Mouse (Mus musculus): ENCODE results near the gene Rpap3. TPM values are rescaled to one million over a fixed set of nuclear protein-coding genes. Genes with fewer than 3 reads are reported as not detected.

The Rpap3 gene
- total and polyA plus RNA-seq, 3 experiments = 84.4 to 98.4 (median 85.7) TPM

GRCm38 (mm10) chr15:97720026-97720675 is 14.5 kb upstream of the Rpap3 start (continued):
- TF ChIP-seq JUND (IDR thresholded peaks at IDR 0.05; ENCODE audit: low read depth, low read length) = no peak

- Histone ChIP-seq H3K9me3 (replicated peaks; ENCODE audit: insufficient read depth, low read length) (no peaks in the 10 kb centered on the region), H3K4me3 (ENCODE audit: control insufficient read depth in 1 of 2, insufficient read depth in 1 of 2, low read depth in 2 of 2, low read length in 2 of 2) (no peak overlapping the region), H3K36me3 (ENCODE audit: control insufficient read depth in 1 of 2, insufficient read depth in 2 of 2, low read length in 2 of 2) (peaks cover 0 to 24% of the 10 kb centered on the region in 2 experiments; a peak in 2 of 4 replicates), H3K9ac (ENCODE audit: control insufficient read depth, low read depth, low read length, poor library complexity, severe bottlenecking) (no peak overlapping the region), H3K4me1 (ENCODE audit: control insufficient read depth in 1 of 2, insufficient read depth in 2 of 2, low read length in 2 of 2) (peaks cover 7 to 24% of the 10 kb centered on the region in 2 experiments), H3K79me2 (ENCODE audit: control insufficient read depth, insufficient read depth, low read length, poor library complexity) (no peaks in the 10 kb centered on the region), H3K27ac (ENCODE audit: control insufficient read depth, low read depth, low read length) (no peak overlapping the region), H3K27me3 (ENCODE audit: control insufficient read depth in 1 of 2, insufficient read depth in 2 of 2, low read length in 2 of 2) (peaks cover 8 to 9% of the 10 kb centered on the region in 2 experiments; a peak in 3 of 4 replicates)
- DNase-seq (ENCODE audit: low read depth, low spot score) = no peak
- TF ChIP-seq USF1 (IDR thresholded peaks at IDR 0.05; ENCODE audit: low read depth, low read length) (no peak), JUND (IDR thresholded peaks at IDR 0.05; ENCODE audit: low read depth, low read length) (no peak), EP300 (IDR thresholded peaks at IDR 0.05; ENCODE audit: low read depth in 1 of 2, low read length in 2 of 2) (no peak)
Measured at GRCm38 (mm10) chr15:97719494-97719893, 13.9 kb upstream of the Rpap3 start.

DNA sequence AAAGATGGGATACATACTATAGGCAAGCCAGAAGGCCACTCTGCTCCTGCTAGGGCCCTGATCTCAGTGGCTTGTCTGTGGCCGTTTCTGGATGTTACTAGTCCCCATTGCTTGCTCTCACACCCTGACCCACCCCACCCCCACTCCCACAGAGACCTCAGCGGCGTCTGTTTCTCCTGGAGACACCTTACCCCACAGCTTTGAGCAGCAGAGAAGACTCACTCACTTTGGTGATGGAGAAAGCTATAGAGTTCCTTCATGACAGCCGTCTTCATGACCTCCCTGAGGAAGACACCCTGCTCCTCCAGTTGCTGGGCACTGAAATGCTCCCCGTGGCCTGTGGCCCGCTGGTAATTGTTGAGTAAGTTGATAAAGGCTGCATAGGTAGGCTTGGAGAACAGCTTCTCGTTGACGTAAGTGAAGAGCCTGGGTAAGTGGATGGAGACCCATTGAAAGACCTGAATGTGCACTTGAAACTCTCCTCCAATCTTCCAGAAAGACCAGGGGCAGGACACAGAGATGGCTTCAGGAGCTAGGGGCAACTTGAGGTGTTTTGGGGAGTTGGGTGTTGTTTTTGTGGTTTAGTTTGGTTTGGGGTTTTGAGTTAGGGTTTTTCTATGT is 13.0 kb upstream of the Rpap3 start:
- no peak for TF ChIP-seq GABPA (IDR thresholded peaks at IDR 0.05; ENCODE audit: low read depth, low read length)
- no peak for TF ChIP-seq ZNF384 (IDR thresholded peaks at IDR 0.05; ENCODE audit: low read depth, low read length)
- TF ChIP-seq MAZ (IDR thresholded peaks at IDR 0.05; ENCODE audit: low read depth, low read length) = no peak
- no peak for TF ChIP-seq ZKSCAN1 (IDR thresholded peaks at IDR 0.05; ENCODE audit: low read depth, low read length)
- no peak for TF ChIP-seq ZMIZ1 (IDR thresholded peaks at IDR 0.05; ENCODE audit: low read depth, low read length)
- TF ChIP-seq NRF1 (IDR thresholded peaks at IDR 0.05; ENCODE audit: insufficient read depth, low read depth, low read length, poor library complexity, severe bottlenecking) = no peak
- TF ChIP-seq MAFK (IDR thresholded peaks at IDR 0.05; ENCODE audit: borderline replicate concordance, low read depth, low read length) = no peak
- no peak for TF ChIP-seq GATA1 (IDR thresholded peaks at IDR 0.05; ENCODE audit: low read depth, low read length)
- TF ChIP-seq JUND (IDR thresholded peaks at IDR 0.05; ENCODE audit: low read depth, low read length) = no peak
- no peak for TF ChIP-seq MYB (IDR thresholded peaks at IDR 0.05; ENCODE audit: low read depth, low read length)
- TF ChIP-seq USF2 (IDR thresholded peaks at IDR 0.05; ENCODE audit: borderline replicate concordance in 1 of 2, insufficient read depth in 1 of 2, low read depth in 1 of 2, low read length in 2 of 2) = no peak
- TF ChIP-seq KAT2A (conservative IDR thresholded peaks at IDR 0.05; ENCODE audit: low read depth, low read length) = no peak
- no peak for TF ChIP-seq TBP (IDR thresholded peaks at IDR 0.05; ENCODE audit: low read depth, low read length)
- no peak for TF ChIP-seq ELF1 (IDR thresholded peaks at IDR 0.05; ENCODE audit: low read depth, low read length)
- no peak for TF ChIP-seq USF1 (IDR thresholded peaks at IDR 0.05; ENCODE audit: low read depth, low read length)
- TF ChIP-seq UBTF (IDR thresholded peaks at IDR 0.05; ENCODE audit: borderline replicate concordance, insufficient read depth, low read depth, low read length) = no peak
- no peak for TF ChIP-seq CTCF (IDR thresholded peaks at IDR 0.05 in 2 of 3, conservative IDR thresholded peaks at IDR 0.05 in 1 of 3; ENCODE audit: control insufficient read depth in 1 of 3, insufficient read depth in 1 of 3, low read depth in 2 of 3, low read length in 3 of 3, poor library complexity in 1 of 3, severe bottlenecking in 1 of 3)
- no peak for TF ChIP-seq SIN3A (IDR thresholded peaks at IDR 0.05; ENCODE audit: low read length)
- Histone ChIP-seq H3K36me3 (ENCODE audit: control insufficient read depth in 1 of 2, insufficient read depth in 2 of 2, low read length in 2 of 2) (peaks cover 0 to 24% of the 10 kb centered on the region in 2 experiments; a peak in 2 of 4 replicates), H3K79me2 (ENCODE audit: control insufficient read depth, insufficient read depth, low read length, poor library complexity) (no peaks in the 10 kb centered on the region), H3K27me3 (ENCODE audit: control insufficient read depth in 1 of 2, insufficient read depth in 2 of 2, low read length in 2 of 2) (peaks cover 6 to 8% of the 10 kb centered on the region in 2 experiments; a peak in 2 of 4 replicates), H3K4me1 (ENCODE audit: control insufficient read depth in 1 of 2, insufficient read depth in 2 of 2, low read length in 2 of 2) (peaks cover 7 to 26% of the 10 kb centered on the region in 2 experiments), H3K9me3 (replicated peaks; ENCODE audit: insufficient read depth, low read length) (no peaks in the 10 kb centered on the region), H3K9ac (ENCODE audit: control insufficient read depth, low read depth, low read length, poor library complexity, severe bottlenecking) (no peak overlapping the region), H3K4me3 (ENCODE audit: control insufficient read depth in 1 of 2, insufficient read depth in 1 of 2, low read depth in 2 of 2, low read length in 2 of 2) (no peak overlapping the region), H3K27ac (ENCODE audit: control insufficient read depth, low read depth, low read length) (no peak overlapping the region)
- no peak for DNase-seq (ENCODE audit: low read depth, low spot score)
